Mouse (Mus musculus): Measurements from ENCODE around the gene Oas1g.
"Not testable (repeated sequence)": the region's sequence is repeated elsewhere in the genome, so short reads cannot be mapped to it uniquely, and the experiment has no call there.

Gene Oas1g

GRCm38 (mm10) chr5:120887413-120887812, at the start of gene Oas1g:
Gene Oas1g (minus strand): TSS chr5:120887613.
- not testable (repeated sequence) for DNase-seq (ENCODE audit: low read depth, low spot score)

- DNase-seq (ENCODE audit: low read depth, low spot score), result no peak
Measured at GRCm38 (mm10) chr5:120933966-120934365, 46.6 kb upstream of the Oas1g start.

- no peak for DNase-seq (ENCODE audit: low read depth, low spot score)
Measured at GRCm38 (mm10) chr5:120927036-120927435, 39.6 kb upstream of the Oas1g start.

- DNase-seq (ENCODE audit: low read depth, low spot score), result not testable (repeated sequence)
Measured at GRCm38 (mm10) chr5:120926311-120926710, 38.9 kb upstream of the Oas1g start.

- DNase-seq (ENCODE audit: low read depth, low spot score), result not testable (repeated sequence)
Measured at GRCm38 (mm10) chr5:120924520-120924919, 37.1 kb upstream of the Oas1g start.

- DNase-seq (ENCODE audit: low read depth, low spot score), result no peak
Measured at GRCm38 (mm10) chr5:120923969-120924368, 36.6 kb upstream of the Oas1g start.

GRCm38 (mm10) chr5:120920296-120920695, 32.9 kb upstream of the Oas1g start:
- DNase-seq (ENCODE audit: low read depth, low spot score), result no peak

GRCm38 (mm10) chr5:120919156-120919935, 31.9 kb upstream of the Oas1g start:
- DNase-seq (ENCODE audit: low read depth, low spot score), result not testable (repeated sequence)

GRCm38 (mm10) chr5:120914204-120914603, 26.8 kb upstream of the Oas1g start, which contains the start of gene Oas1d:
Gene Oas1d (plus strand): TSS chr5:120914536.
- DNase-seq (ENCODE audit: low read depth, low spot score), result not testable (repeated sequence)

- no peak for DNase-seq (ENCODE audit: low read depth, low spot score)
Measured at GRCm38 (mm10) chr5:120908196-120908920, 20.9 kb upstream of the Oas1g start.

GRCm38 (mm10) chr5:120906791-120907733, 19.6 kb upstream of the Oas1g start, which contains the start of gene Oas1a:
Gene Oas1a (minus strand): TSS chr5:120907521.
- DNase-seq (ENCODE audit: low read depth, low spot score), result not testable (repeated sequence)

GRCm38 (mm10) chr5:120902056-120902455, 14.6 kb upstream of the Oas1g start:
- no peak for DNase-seq (ENCODE audit: low read depth, low spot score)

- DNase-seq (ENCODE audit: low read depth, low spot score), result no peak
Measured at GRCm38 (mm10) chr5:120900666-120901065, 13.3 kb upstream of the Oas1g start.

GRCm38 (mm10) chr5:120898726-120899125, 11.3 kb upstream of the Oas1g start:
- DNase-seq (ENCODE audit: low read depth, low spot score), result no peak

- DNase-seq (ENCODE audit: low read depth, low spot score), result no peak
Measured at GRCm38 (mm10) chr5:120898307-120898706, 10.9 kb upstream of the Oas1g start.

- DNase-seq (ENCODE audit: low read depth, low spot score), result no peak
Measured at GRCm38 (mm10) chr5:120895231-120895900, 8.0 kb upstream of the Oas1g start.

- not testable (repeated sequence) for DNase-seq (ENCODE audit: low read depth, low spot score)
Measured at GRCm38 (mm10) chr5:120894692-120895091, 7.3 kb upstream of the Oas1g start.

GRCm38 (mm10) chr5:120893866-120894265, 6.5 kb upstream of the Oas1g start:
- DNase-seq (ENCODE audit: low read depth, low spot score), result not testable (repeated sequence)

GRCm38 (mm10) chr5:120892243-120892660, 4.8 kb upstream of the Oas1g start:
- no peak for DNase-seq (ENCODE audit: low read depth, low spot score)

- not testable (repeated sequence) for DNase-seq (ENCODE audit: low read depth, low spot score)
Measured at GRCm38 (mm10) chr5:120891566-120892242, 4.3 kb upstream of the Oas1g start.

Measured in retina, postnatal 7 days (tissue).